Mouse (Mus musculus) urinary bladder, postnatal 25 days (tissue): ENCODE measurements at regions not wholly inside any gene's neighbourhood (a gene's known extent, or its start where the extent isn't known, plus 50 kb on each side); places are given as distances from the start of the nearest gene placed in this dataset.
A peak's percentile ranks its signal among the peaks of the same experiment; 100 is the strongest.

Source experiments
- DNase-seq: peaks from one replicate; pipeline ENCODE4 v3.0.0; 2022; ENCODE audit warnings: low spot score

DNA sequence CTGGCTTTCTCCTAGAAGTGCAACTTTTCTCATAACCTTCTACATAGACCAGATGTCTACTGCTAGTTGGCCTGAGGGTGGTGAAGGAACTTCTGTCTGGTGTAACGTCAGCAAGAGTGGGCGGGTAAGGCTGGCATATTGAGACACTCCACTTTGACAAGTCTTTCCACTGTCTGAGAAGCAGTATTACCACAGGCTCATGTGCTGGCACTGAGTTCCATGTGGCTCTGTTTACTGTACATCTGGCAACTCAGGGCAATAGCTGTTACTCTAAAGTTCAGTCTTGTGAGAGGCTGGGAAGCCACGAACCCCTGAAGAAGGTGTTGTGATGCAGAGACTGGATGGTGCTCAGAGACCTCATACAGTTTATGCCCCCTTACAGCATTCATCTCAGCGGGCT is 230.7 kb upstream of the Tbx18 start:
- no peak for DNase-seq

GRCm38 (mm10) chr9:87964508-87964907 is 233.4 kb upstream of the Tbx18 start:
- no peak for DNase-seq

- no peak for DNase-seq
Observed at GRCm38 (mm10) chr9:87965103-87965780, 234.2 kb upstream of the Tbx18 start.

GRCm38 (mm10) chr9:87968190-87969082 is 237.4 kb upstream of the Tbx18 start:
- no peak for DNase-seq

DNA sequence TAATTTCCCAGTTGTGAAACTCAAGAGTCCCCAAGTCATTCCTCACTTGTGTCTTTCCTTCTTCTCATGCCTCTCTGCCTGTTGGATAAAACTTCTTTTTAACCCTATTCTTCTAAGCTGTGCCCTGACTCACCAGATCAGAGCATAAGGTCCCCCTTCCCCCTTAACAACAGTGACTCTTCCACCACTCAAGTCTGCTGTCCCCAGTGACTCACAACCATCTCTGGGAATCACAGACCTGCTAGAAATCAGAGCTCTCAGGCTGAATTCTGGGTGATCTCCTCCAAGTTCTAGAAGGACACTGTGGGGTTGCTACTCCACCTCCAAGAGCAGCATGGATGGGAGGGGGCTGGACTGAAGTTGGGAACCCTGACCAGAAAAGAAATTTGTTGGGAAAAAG is 239.5 kb upstream of the Tbx18 start:
- DNase-seq, result no peak

DNA sequence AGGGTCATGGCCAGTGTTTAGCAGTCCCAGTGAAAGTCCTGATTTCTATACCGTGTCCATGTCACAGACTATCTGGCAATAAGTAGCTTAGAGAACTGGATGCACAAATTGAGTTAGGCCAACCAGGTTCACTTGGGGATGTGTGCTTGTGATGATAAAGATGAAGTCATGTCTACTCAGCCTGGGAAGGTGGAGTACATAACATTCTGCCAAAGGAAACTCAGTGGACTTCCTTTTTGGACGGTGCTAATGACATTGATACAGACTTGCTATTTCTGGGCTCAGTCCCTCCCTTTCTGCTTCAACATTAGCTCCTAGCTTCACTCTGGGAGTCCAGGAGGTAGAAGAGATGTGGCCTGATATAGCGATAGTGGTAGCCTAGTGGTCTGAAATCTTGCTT is 240.7 kb upstream of the Tbx18 start:
- no peak for DNase-seq

DNA sequence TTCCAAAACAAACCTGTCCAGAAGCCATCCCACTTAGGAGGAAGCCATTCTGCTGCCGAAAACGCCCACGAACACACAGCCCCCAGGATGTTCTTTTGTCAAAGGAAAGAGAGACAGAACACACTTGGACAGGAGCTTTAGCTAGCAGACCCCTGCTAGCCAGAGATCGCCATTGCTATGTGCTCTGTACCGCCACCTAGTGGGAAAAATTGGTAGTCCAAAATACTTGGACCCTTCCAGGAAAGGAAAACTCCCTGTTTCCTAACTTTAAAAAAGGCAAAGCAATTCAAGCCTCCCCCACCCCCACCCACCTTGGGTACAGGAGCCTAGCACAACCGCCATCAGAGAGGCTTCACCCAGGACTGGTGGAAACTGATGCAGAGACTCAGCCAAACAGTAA is 242.5 kb upstream of the Tbx18 start:
- DNase-seq, result peak; percentile 8

- DNase-seq, result no peak
Observed at GRCm38 (mm10) chr9:87984910-87985309, 253.8 kb upstream of the Tbx18 start.

GRCm38 (mm10) chr9:87985439-87985838 is 254.4 kb upstream of the Tbx18 start:
- no peak for DNase-seq

DNA sequence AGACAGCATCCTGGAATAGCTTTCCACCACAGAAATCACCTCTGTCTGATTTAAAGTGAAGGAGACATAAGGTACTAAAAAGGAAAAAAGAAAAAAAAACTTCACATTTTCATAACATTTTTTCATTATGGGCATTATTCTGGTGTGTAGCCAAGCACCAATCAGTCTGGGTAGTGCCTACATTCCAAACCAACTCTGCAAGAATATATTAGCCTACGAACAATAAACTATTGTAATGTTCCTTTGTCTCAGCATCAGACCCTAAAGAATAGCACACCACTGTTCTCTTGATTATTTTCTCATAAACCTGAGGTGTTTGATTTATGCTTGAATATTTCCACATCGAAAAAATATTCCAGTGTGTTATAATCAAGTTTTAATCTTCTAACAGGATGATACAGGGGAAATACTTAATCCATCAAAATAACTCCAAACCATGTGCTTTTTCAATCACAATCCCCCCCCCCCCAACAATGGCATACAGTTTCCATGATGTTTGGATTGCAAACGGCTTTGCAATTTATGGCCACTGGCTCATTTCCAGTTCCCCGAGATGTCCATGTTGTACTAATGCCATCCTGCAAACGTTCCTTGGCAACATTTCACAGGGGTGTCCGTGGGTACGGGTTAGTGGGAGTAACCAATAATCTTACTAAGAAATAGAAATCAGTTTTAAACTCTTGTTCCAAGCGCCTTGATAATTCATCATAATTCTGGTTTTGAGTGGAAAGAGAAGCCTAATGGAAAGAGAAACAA is 275.1 kb upstream of the Tbx18 start:
- DNase-seq, result no peak

DNA sequence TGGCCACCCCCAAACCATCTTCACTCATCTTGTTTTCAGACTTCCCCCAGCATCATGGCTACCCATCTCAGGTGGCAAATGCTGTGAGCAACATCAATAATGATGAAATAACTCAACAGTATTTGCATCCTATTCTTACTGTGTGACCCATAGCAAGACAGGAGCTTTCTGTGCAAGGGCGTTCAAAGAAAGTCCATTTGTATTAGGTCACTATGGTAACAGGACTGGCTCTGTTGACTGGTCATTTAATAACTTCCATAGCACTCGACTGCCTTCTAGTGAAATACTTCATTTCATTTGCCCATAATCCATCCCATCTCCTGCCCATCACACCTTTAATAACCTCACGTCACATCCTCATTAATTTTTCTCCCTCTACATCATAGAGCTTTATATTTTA is 292.7 kb upstream of the Tbx18 start:
- no peak for DNase-seq

DNA sequence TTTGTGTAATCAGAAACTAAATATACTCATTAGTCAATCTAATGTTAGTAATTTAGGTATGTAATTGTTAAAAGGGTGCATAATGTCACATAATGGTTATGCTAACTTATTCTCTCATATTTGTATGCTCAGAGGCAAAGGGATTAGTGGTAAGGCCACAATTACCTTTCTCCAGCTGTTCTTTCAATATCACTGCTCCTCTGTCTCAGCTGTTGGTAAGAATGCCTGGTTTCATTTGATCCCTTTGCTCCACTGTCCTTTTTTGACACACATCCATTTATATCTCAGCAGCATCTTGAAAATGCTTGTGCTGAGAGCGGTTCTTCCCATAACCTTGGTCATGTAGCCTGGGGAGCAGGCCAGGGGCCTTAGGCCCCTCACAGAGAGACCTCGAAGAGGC is 294.9 kb upstream of the Tbx18 start:
- no peak for DNase-seq

DNA sequence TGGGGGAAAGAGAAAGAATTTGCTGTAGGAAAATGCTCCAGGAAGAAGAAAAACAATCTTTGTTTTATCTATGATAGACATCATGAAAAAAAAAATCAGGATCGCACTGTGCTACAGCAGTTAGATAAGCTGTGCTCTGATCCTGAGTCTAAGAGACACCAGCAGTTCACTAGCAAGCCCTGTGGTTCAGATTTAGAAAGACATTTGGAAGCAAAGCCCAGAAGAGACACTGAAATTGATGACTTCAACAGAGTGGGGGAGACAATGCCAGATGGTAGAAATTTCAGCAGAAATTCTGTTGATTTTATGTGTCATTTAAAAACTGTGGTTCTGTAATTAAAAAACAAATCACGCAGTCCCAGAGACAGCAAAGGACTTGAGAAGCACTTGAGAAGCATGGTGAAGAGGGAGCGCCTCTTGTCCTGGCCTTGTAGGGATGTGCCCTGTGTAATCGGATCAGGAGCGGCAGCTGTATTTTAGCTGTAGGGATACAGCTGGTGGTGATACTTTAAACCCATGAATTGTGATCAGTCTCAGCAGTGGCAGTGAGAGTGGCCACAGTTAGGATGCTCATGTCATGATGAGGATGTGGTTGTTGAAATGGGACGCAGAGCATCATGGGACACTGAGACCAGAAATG is 296.4 kb upstream of the Nt5e start:
- DNase-seq, result no peak

GRCm38 (mm10) chr9:88037560-88037959 is 289.4 kb upstream of the Nt5e start:
- DNase-seq, result no peak

- DNase-seq, result no peak
Observed at GRCm38 (mm10) chr9:88049270-88049669, 277.7 kb upstream of the Nt5e start.

GRCm38 (mm10) chr9:88049792-88050191 is 277.2 kb upstream of the Nt5e start:
- no peak for DNase-seq

GRCm38 (mm10) chr9:88058551-88058950 is 268.4 kb upstream of the Nt5e start:
- no peak for DNase-seq

DNA sequence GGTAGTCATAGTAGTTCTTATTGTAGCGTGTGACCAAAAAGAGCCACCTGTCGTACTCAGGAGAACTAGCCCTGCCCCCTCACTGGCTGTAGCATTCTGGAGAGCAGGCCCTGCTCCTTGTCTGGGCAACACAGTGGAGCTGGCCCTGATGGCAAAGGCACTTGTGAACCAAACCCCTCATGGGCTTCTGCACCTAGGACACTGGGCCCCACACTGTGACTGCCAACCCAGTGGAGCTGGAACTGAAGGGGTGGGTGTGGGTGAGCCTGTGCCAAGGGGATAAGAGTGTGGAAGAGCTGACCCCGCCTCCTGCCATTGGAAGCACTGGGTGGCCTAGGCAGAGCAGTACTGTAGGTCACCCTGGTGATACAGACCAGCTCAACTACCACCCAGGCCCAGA is 268.0 kb upstream of the Nt5e start:
- DNase-seq, result no peak

GRCm38 (mm10) chr9:88063973-88064676 is 262.9 kb upstream of the Nt5e start:
- no peak for DNase-seq

GRCm38 (mm10) chr9:88065057-88065456 is 261.9 kb upstream of the Nt5e start:
- DNase-seq, result no peak

- no peak for DNase-seq
Observed at GRCm38 (mm10) chr9:88065777-88066176, 261.2 kb upstream of the Nt5e start.

DNA sequence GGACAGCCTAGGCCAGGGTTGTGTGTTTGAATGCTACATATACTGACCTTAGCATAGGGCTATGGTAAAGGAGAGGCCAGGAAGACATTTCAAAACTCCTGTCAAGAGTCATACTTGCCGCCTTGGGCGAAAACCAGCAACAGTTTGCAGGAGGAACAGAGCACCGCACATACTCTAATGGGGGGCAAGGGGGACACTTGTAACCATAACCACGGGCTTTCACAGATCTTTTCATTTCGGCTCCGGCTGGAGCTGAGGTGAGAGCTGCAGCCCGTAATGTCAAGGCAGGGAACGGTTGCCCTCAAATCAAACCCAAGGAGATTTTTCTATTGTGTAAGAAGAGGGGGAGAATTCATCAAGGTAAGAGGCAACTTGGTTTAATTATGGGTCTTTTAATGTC is 258.7 kb upstream of the Nt5e start:
- no peak for DNase-seq
